ENCODE assay signal across 16 mouse cellular contexts in the genomic region with DNA sequence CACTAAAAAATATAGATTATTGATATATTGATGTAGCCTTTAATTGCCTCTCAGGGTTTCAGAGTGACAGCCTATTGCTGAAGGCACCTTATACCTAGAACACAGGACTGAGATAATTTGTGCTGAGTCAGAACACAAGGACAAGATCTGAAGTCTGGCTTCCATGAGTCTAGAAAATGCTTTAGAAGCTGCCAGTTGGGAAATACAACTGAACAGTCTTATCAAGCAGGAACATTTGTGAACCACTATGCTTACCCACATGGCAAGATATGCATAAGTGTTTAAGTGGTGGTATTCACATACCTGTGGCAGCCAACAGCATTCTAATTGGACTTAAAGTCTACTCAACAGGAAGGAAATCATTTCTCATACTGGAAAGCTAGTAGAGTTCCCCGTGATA.
"Had no signal": no experiment of that assay in that cellular context is flagged by ENCODE, and none has a peak within 500 bp of the region (broad histone marks: within the 10 kb centered on the region; RNA-seq: fewer than 3 reads in every experiment).

No protein-coding gene starts in this region.

- H3K4me1 ChIP-seq: neural tube, embryonic 13.5 days; neural tube, embryonic 15.5 days; stomach, embryonic 15.5 days had no signal

- H3K4me3 ChIP-seq: neural tube, embryonic 13.5 days; neural tube, embryonic 15.5 days; stomach, embryonic 15.5 days had no signal

- DNase-seq: retina, postnatal 1 day; right cerebral cortex, adult 18-20 months; right cerebral cortex, postnatal 14 days; right cerebral cortex, postnatal 25 days; right cerebral cortex, postnatal 4 days; spleen, adult 18-20 months; thymus, adult 18-20 months; thymus, adult 2 months; thymus, postnatal 14 days; thymus, postnatal 25 days; thymus, postnatal 36 days; thymus, postnatal 4 days had no signal

- H3K27me3 ChIP-seq: neural tube, embryonic 13.5 days; neural tube, embryonic 15.5 days; stomach, embryonic 15.5 days had no signal

- H3K9ac ChIP-seq: neural tube, embryonic 13.5 days; neural tube, embryonic 15.5 days; stomach, embryonic 15.5 days had no signal

- H3K4me2 ChIP-seq: neural tube, embryonic 13.5 days; neural tube, embryonic 15.5 days; stomach, embryonic 15.5 days had no signal

- H3K36me3 ChIP-seq: neural tube, embryonic 13.5 days; neural tube, embryonic 15.5 days; stomach, embryonic 15.5 days had no signal

- H3K27ac ChIP-seq: neural tube, embryonic 13.5 days; neural tube, embryonic 15.5 days; stomach, embryonic 15.5 days; stomach, postnatal 0 days had no signal

- H3K9me3 ChIP-seq: neural tube, embryonic 13.5 days; neural tube, embryonic 15.5 days; stomach, embryonic 15.5 days had no signal
